Comparison of ENCODE assay signal across 26 mouse cellular contexts in the genomic region with DNA sequence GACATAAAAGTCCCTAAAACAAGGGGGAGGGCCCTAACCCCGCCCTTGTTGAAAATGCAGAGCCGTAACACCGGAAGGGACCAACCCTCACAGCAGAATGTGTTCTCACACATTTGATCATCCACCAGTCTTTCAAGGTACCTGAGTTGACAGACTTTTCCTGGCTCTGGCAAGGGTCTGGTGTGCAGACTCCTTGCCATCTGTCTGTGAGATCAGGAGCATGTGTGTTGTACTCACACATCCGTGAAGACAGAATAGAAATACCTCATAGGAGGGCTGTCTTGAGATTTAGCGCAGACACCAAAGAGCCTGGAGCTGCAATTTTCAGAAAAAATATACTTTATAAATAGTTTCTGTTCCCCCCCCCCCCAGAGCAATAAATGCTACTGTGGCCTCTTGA. TPM values are rescaled to one million over a fixed set of nuclear protein-coding genes. Genes with fewer than 3 reads are reported as not detected.
DNase-seq lines count a peak whose midpoint lies in the region; ATAC-seq lines count a peak whose summit lies in the region.
"Had no signal": no experiment of that assay in that cellular context is flagged by ENCODE, and none has a peak within 500 bp of the region (broad histone marks: within the 10 kb centered on the region; RNA-seq: fewer than 3 reads in every experiment).

No protein-coding gene starts in this region.

- no peak overlapping the region for H3K4me3 ChIP-seq in forebrain, embryonic 13.5 days
- H3K4me3 ChIP-seq in forebrain, embryonic 11.5 days (ENCODE audit: low read depth, low read length): no peak overlapping the region
- H3K4me3 ChIP-seq: erythroblast, embryonic 14.5 days; heart, embryonic 13.5 days; hindbrain, embryonic 10.5 days; hindbrain, embryonic 15.5 days; limb, embryonic 13.5 days; stomach, embryonic 15.5 days had no signal

- no peaks in the 10 kb centered on the region for H3K9me3 ChIP-seq in forebrain, embryonic 13.5 days (replicated peaks)
- no peaks in the 10 kb centered on the region for H3K9me3 ChIP-seq in forebrain, embryonic 11.5 days (ENCODE audit: control insufficient read depth, low read length)
- H3K9me3 ChIP-seq: heart, embryonic 13.5 days; hindbrain, embryonic 10.5 days; hindbrain, embryonic 15.5 days; limb, embryonic 13.5 days; stomach, embryonic 15.5 days had no signal

- no peaks in the 10 kb centered on the region for H3K36me3 ChIP-seq in forebrain, embryonic 13.5 days (ENCODE audit: poor library complexity, severe bottlenecking)
- H3K36me3 ChIP-seq in forebrain, embryonic 11.5 days (ENCODE audit: control insufficient read depth, insufficient read depth, low read length): no peaks in the 10 kb centered on the region
- H3K36me3 ChIP-seq: heart, embryonic 13.5 days; hindbrain, embryonic 10.5 days; hindbrain, embryonic 15.5 days; limb, embryonic 13.5 days; stomach, embryonic 15.5 days had no signal

- H3K27me3 ChIP-seq in forebrain, embryonic 13.5 days: peaks cover 12% of the 10 kb centered on the region; the same call in 1 of the 2 replicates
- peaks cover 4% of the 10 kb centered on the region; the same call in 1 of the 2 replicates for H3K27me3 ChIP-seq in forebrain, embryonic 11.5 days (ENCODE audit: control insufficient read depth, insufficient read depth, low read length)
- H3K27me3 ChIP-seq: hindbrain, embryonic 15.5 days; stomach, embryonic 15.5 days had no signal

- no peak overlapping the region for H3K9ac ChIP-seq in forebrain, embryonic 13.5 days
- no peak overlapping the region for H3K9ac ChIP-seq in forebrain, embryonic 11.5 days (ENCODE audit: low read length)
- H3K9ac ChIP-seq: heart, embryonic 13.5 days; hindbrain, embryonic 15.5 days; limb, embryonic 13.5 days; liver, postnatal 0 days; stomach, embryonic 15.5 days had no signal

- no peak overlapping the region for H3K4me2 ChIP-seq in forebrain, embryonic 13.5 days
- no peak overlapping the region for H3K4me2 ChIP-seq in forebrain, embryonic 11.5 days (ENCODE audit: low read depth, low read length, severe bottlenecking)
- H3K4me2 ChIP-seq: heart, embryonic 13.5 days; hindbrain, embryonic 15.5 days; limb, embryonic 13.5 days; liver, embryonic 11.5 days; midbrain, embryonic 11.5 days; stomach, embryonic 15.5 days had no signal

- 70% methylated on average over 5 of the region's 5 CpGs for WGBS in forebrain, embryonic 13.5 days
- 81% methylated on average over 5 of the region's 5 CpGs for WGBS in forebrain, embryonic 11.5 days

- intact Hi-C loops in heart, postnatal 14 days (cut with DNase I): no loop called here

- no peak for DNase-seq in forebrain, embryonic 11.5 days (ENCODE audit: low spot score)
- DNase-seq in layer of hippocampus, adult 11-12 months (ENCODE audit: low spot score): peak; percentile 5
- DNase-seq in layer of hippocampus, postnatal 25 days (ENCODE audit: extremely low spot score in 1 of 2, low spot score in 1 of 2): no peak
- peak; percentile 5 for DNase-seq in right cerebral cortex, postnatal 25 days
- no peak for DNase-seq in right cerebral cortex, postnatal 4 days
- DNase-seq in heart, postnatal 14 days: no peak
- DNase-seq: adrenal gland, postnatal 14 days; cerebellum, adult 8-10 months; gastrocnemius, postnatal 10 days; heart, postnatal 10 days; kidney, adult 11 months; kidney, postnatal 14 days; liver, postnatal 0 days; lung, postnatal 36 days had no signal

- H3K27ac ChIP-seq in forebrain, embryonic 13.5 days: no peak overlapping the region
- H3K27ac ChIP-seq in forebrain, embryonic 11.5 days (ENCODE audit: low read depth, low read length): no peak overlapping the region
- H3K27ac ChIP-seq: heart, embryonic 13.5 days; hindbrain, embryonic 10.5 days; hindbrain, embryonic 15.5 days; limb, embryonic 13.5 days; stomach, embryonic 15.5 days had no signal

- H3K4me1 ChIP-seq in forebrain, embryonic 13.5 days: peaks cover 7% of the 10 kb centered on the region
- no peaks in the 10 kb centered on the region; the same call in 1 of the 2 replicates for H3K4me1 ChIP-seq in forebrain, embryonic 11.5 days (replicated peaks; ENCODE audit: control insufficient read depth, insufficient read depth, low read length)
- H3K4me1 ChIP-seq: heart, embryonic 13.5 days; hindbrain, embryonic 15.5 days; limb, embryonic 13.5 days; stomach, embryonic 15.5 days had no signal

- peak; percentile 67; the same call in 1 of the 2 replicates for ATAC-seq in forebrain, embryonic 13.5 days
- no peak for ATAC-seq in forebrain, embryonic 11.5 days (replicated peaks; ENCODE audit: low FRiP score)
- ATAC-seq: CD4-positive, CD25-positive, alpha-beta regulatory T cell, adult 4 months; inflammation-experienced regulatory T-cells, adult 6 months; liver, postnatal 0 days; midbrain, embryonic 16.5 days had no signal

RNA-seq across cellular contexts. Expression of gene Bex3, which starts 9.4 kb away (rescaled TPM):
- 649 and 658 TPM in 2 replicates for polyA plus RNA-seq in forebrain, embryonic 13.5 days (2015; fragmentation: Nextera tagmentation; extraction: Ambion mirVana)
- polyA plus RNA-seq in forebrain, embryonic 11.5 days (2014; fragmentation: Nextera tagmentation; extraction: Ambion mirVana): 662 and 667 TPM in 2 replicates
- total RNA-seq in layer of hippocampus, postnatal 25 days (2021): 100 to 1,000 TPM; 317 to 336 TPM
- total RNA-seq in heart, postnatal 14 days (2021): 10 to 100 TPM; 28.7 to 30.9 TPM

RNA-seq across cellular contexts. Expression of gene Tceal9, which starts 34.5 kb away (rescaled TPM):
- 385 and 419 TPM in 2 replicates for polyA plus RNA-seq in forebrain, embryonic 13.5 days (2015; fragmentation: Nextera tagmentation; extraction: Ambion mirVana)
- 376 and 408 TPM in 2 replicates for polyA plus RNA-seq in forebrain, embryonic 11.5 days (2014; fragmentation: Nextera tagmentation; extraction: Ambion mirVana)
- 10 to 100 TPM; 88.5 to 93.5 TPM for total RNA-seq in layer of hippocampus, postnatal 25 days (2021)
- 10 to 100 TPM; 48.5 to 49.3 TPM for total RNA-seq in heart, postnatal 14 days (2021)

Comparison
In these comparisons a context has a peak if more than half of its experiments do, and no peak if none do; other contexts are left out.
1. DNase-seq: peak in layer of hippocampus, adult 11-12 months (single experiment) and right cerebral cortex, postnatal 25 days (single experiment); none in forebrain, embryonic 11.5 days (single experiment), layer of hippocampus, postnatal 25 days (0 of 2), right cerebral cortex, postnatal 4 days (single experiment) and heart, postnatal 14 days (0 of 2).
2. RNA of gene Bex3, which starts 9.4 kb away (total RNA-seq): 317 to 336 TPM in layer of hippocampus, postnatal 25 days; 28.7 to 30.9 TPM in heart, postnatal 14 days; every median in the first group is over 4 times any median in the second.